Comparison of ENCODE assay signal across 8 mouse cellular contexts in genomic region chr17:86962894-86963585, GRCm38 (mm10). TPM values are rescaled to one million over a fixed set of nuclear protein-coding genes. Genes with fewer than 3 reads are reported as not detected.
A peak's percentile ranks its signal among the peaks of the same experiment; 100 is the strongest.
DNase-seq lines count a peak whose midpoint lies in the region; ATAC-seq and TF ChIP-seq lines count a peak whose summit lies in the region.

Rhoq (plus strand) TSS chr17:86963082.

- WGBS in forebrain, embryonic 16.5 days, result under 1% methylated on average over 64 of the region's 86 CpGs
- WGBS in lung, embryonic 14.5 days, result under 1% methylated on average over 78 of the region's 86 CpGs
- WGBS in olfactory bulb, adult 2 months, result under 1% methylated on average over 86 of the region's 86 CpGs

- TF ChIP-seq POLR2A in ES-Bruce4 (IDR thresholded peaks at IDR 0.05; ENCODE audit: insufficient read depth, low read length), result no peak
- TF ChIP-seq POLR2A in olfactory bulb, adult 2 months (IDR thresholded peaks at IDR 0.05; ENCODE audit: insufficient read depth, low read depth, low read length), result peak; percentile 51; the same call in 1 of the 2 replicates

- H3K4me2 ChIP-seq in forebrain, embryonic 16.5 days (ENCODE audit: low read length), result peak within 1 kb of the TSS; percentile 82
- peak within 1 kb of the TSS; percentile 87 for H3K4me2 ChIP-seq in lung, embryonic 14.5 days

- TF ChIP-seq EP300 in ES-Bruce4 (IDR thresholded peaks at IDR 0.05; ENCODE audit: insufficient read depth, low read depth, low read length), result no peak

- peak; percentile 29 for DNase-seq in c-Kit-positive CD71-positive TER-119-positive erythroid progenitor cells, embryonic 14.5 days (ENCODE audit: low spot score)
- peak; percentile 84 for DNase-seq in heart, postnatal 25 days (ENCODE audit: low spot score)
- peak; percentile 85 to 87 for DNase-seq in layer of hippocampus, adult 2 months (ENCODE audit: low spot score in 2 of 2)
- peak; percentile 91 for DNase-seq in lung, embryonic 14.5 days
- peak; percentile 57 to 58 for DNase-seq in thymus, adult 18-20 months

- peak within 1 kb of the TSS; percentile 91 for H3K4me3 ChIP-seq in ES-Bruce4 (ENCODE audit: low read depth, low read length)
- H3K4me3 ChIP-seq in forebrain, embryonic 16.5 days (replicated peaks; ENCODE audit: low read length), result peak within 1 kb of the TSS; percentile 72
- H3K4me3 ChIP-seq in layer of hippocampus, adult 2 months, result peak within 1 kb of the TSS; percentile 88
- peak within 1 kb of the TSS; percentile 76 for H3K4me3 ChIP-seq in lung, embryonic 14.5 days (ENCODE audit: low read depth, low read length)
- peak within 1 kb of the TSS; percentile 80 for H3K4me3 ChIP-seq in olfactory bulb, adult 2 months (ENCODE audit: insufficient read depth, low read depth, low read length)

- H3K9ac ChIP-seq in ES-Bruce4 (ENCODE audit: low read depth, poor library complexity, severe bottlenecking), result peak within 1 kb of the TSS; percentile 94
- peak within 1 kb of the TSS; percentile 78 for H3K9ac ChIP-seq in forebrain, embryonic 16.5 days (replicated peaks; ENCODE audit: low read depth, low read length)
- peak within 1 kb of the TSS; percentile 88 for H3K9ac ChIP-seq in lung, embryonic 14.5 days

- intact Hi-C loops in heart, postnatal 25 days (cut with DNase I), result loop anchor here (1.0 to 5.0 kb wide), 4 partner anchors 24 to 144 kb away; partner anchors contain the start of gene Socs5

- no peak within 1 kb of the TSS for H3K27ac ChIP-seq in ES-Bruce4 (ENCODE audit: insufficient read depth, low read length)
- peak within 1 kb of the TSS; percentile 72 for H3K27ac ChIP-seq in forebrain, embryonic 16.5 days (ENCODE audit: low read length)
- H3K27ac ChIP-seq in layer of hippocampus, adult 2 months, result peak within 1 kb of the TSS; percentile 99
- peak within 1 kb of the TSS; percentile 94 for H3K27ac ChIP-seq in lung, embryonic 14.5 days (ENCODE audit: low read depth)
- H3K27ac ChIP-seq in olfactory bulb, adult 2 months (ENCODE audit: insufficient read depth, low read depth, low read length), result peak within 1 kb of the TSS; percentile 95

- H3K9me3 ChIP-seq in ES-Bruce4 (replicated peaks; ENCODE audit: control insufficient read depth, insufficient read depth, low read length, poor library complexity, severe bottlenecking), result no peaks in the 10 kb centered on the region
- H3K9me3 ChIP-seq in forebrain, embryonic 16.5 days (ENCODE audit: control insufficient read depth, low read length), result no peaks in the 10 kb centered on the region
- H3K9me3 ChIP-seq in lung, embryonic 14.5 days (ENCODE audit: low read depth, low read length), result no peaks in the 10 kb centered on the region

- H3K27me3 ChIP-seq in ES-Bruce4 (ENCODE audit: control insufficient read depth, insufficient read depth, low read length, poor library complexity, severe bottlenecking), result no peaks in the 10 kb centered on the region
- H3K27me3 ChIP-seq in forebrain, embryonic 16.5 days (replicated peaks; ENCODE audit: control insufficient read depth, insufficient read depth, low read length), result no peaks in the 10 kb centered on the region
- H3K27me3 ChIP-seq in lung, embryonic 14.5 days (ENCODE audit: insufficient read depth, low read length), result no peaks in the 10 kb centered on the region

- no peaks in the 10 kb centered on the region for H3K36me3 ChIP-seq in ES-Bruce4 (ENCODE audit: control insufficient read depth, insufficient read depth, low read length, poor library complexity, severe bottlenecking)
- no peaks in the 10 kb centered on the region for H3K36me3 ChIP-seq in forebrain, embryonic 16.5 days (ENCODE audit: control insufficient read depth, insufficient read depth)
- H3K36me3 ChIP-seq in lung, embryonic 14.5 days (ENCODE audit: insufficient read depth), result peaks cover 10% of the 10 kb centered on the region; the same call in 1 of the 2 replicates

- no peak for TF ChIP-seq CTCF in ES-Bruce4 (IDR thresholded peaks at IDR 0.05; ENCODE audit: low read depth, low read length)
- no peak for TF ChIP-seq CTCF in layer of hippocampus, adult 2 months (conservative IDR thresholded peaks at IDR 0.05)
- no peak for TF ChIP-seq CTCF in lung, embryonic 14.5 days (IDR thresholded peaks at IDR 0.05; ENCODE audit: low read depth)
- no peak for TF ChIP-seq CTCF in olfactory bulb, adult 2 months (IDR thresholded peaks at IDR 0.05; ENCODE audit: insufficient read depth, low read depth, low read length)

- peak; percentile 88 for ATAC-seq in forebrain, embryonic 16.5 days
- ATAC-seq in lung, embryonic 14.5 days (ENCODE audit: insufficient read depth), result peak; percentile 90

- H3K4me1 ChIP-seq in ES-Bruce4 (ENCODE audit: control insufficient read depth, insufficient read depth, low read length), result peaks cover 3% of the 10 kb centered on the region
- H3K4me1 ChIP-seq in forebrain, embryonic 16.5 days (replicated peaks; ENCODE audit: control insufficient read depth, insufficient read depth, low read length), result peaks cover 23% of the 10 kb centered on the region
- peaks cover 25% of the 10 kb centered on the region for H3K4me1 ChIP-seq in lung, embryonic 14.5 days (ENCODE audit: insufficient read depth)
- H3K4me1 ChIP-seq in olfactory bulb, adult 2 months (ENCODE audit: control insufficient read depth, insufficient read depth, low read length), result peaks cover 38% of the 10 kb centered on the region

RNA-seq across cellular contexts. Expression of gene Rhoq, which starts in this region (rescaled TPM):
- 42.1 and 47.1 TPM in 2 replicates for polyA plus RNA-seq in ES-Bruce4 (2011; ENCODE audit: insufficient read depth, insufficient read length, low read depth, missing spikeins)
- 5.2 and 5.4 TPM in 2 replicates for polyA plus RNA-seq in forebrain, embryonic 16.5 days (2015; fragmentation: Nextera tagmentation; extraction: Ambion mirVana)
- total RNA-seq in heart, postnatal 25 days (2021), result 100 to 1,000 TPM; 140 to 159 TPM
- 10 to 100 TPM; 25.5 to 35.0 TPM for total RNA-seq in layer of hippocampus, adult 2 months (2021)
- polyA plus RNA-seq in lung, embryonic 14.5 days (2014; fragmentation: Nextera tagmentation; extraction: Ambion mirVana), result 17.6 and 19.4 TPM in 2 replicates
- polyA plus RNA-seq in olfactory bulb, adult 2 months (2012; ENCODE audit: insufficient read depth, insufficient read length, low replicate concordance, missing spikeins), result not detected in 2 replicates

Comparison
In these comparisons a context has a peak if more than half of its experiments do, and no peak if none do; other contexts are left out.
1. DNase-seq: peak in every context shown above with its lines; median percentile 91 in lung, embryonic 14.5 days; 86 in layer of hippocampus, adult 2 months; 84 in heart, postnatal 25 days; 58 in thymus, adult 18-20 months; 29 in c-Kit-positive CD71-positive TER-119-positive erythroid progenitor cells, embryonic 14.5 days.